Mouse (Mus musculus) liver, postnatal 0 days (tissue): ENCODE results near the gene Gns. TPM values are rescaled to one million over a fixed set of nuclear protein-coding genes. Genes with fewer than 3 reads are reported as not detected.
A peak's percentile ranks its signal among the peaks of the same experiment; 100 is the strongest.

ENCODE experiments used
- ATAC-seq: fragments of 200-750 bp; cut with Nextera tagmentation; 2 replicates; pipeline ENCODE4 v1.8.0; 2017; ENCODE audit warnings: mild to moderate bottlenecking, moderate library complexity
- DNase-seq: peaks from one replicate; pipeline ENCODE4 v3.0.0-alpha.2; 2016
- H3K27ac ChIP-seq: fragments of 300-500 bp; sonication (generic); 2 replicates; pipeline ENCODE4 v1.5.1; 2014; ENCODE audit warnings: antibody characterized with exemption, moderate library complexity, mild to moderate bottlenecking, low read depth
- H3K27me3 ChIP-seq: fragments of 300-500 bp; sonication (generic); 2 replicates; pipeline ENCODE4 v1.6.1; 2014; ENCODE audit warnings: low read length, control low read depth, mixed read lengths; ENCODE audit not compliant: insufficient read depth
- H3K36me3 ChIP-seq: fragments of 300-500 bp; sonication (generic); replicated peaks from 2 replicates; pipeline ENCODE4 v1.6.1; 2014; ENCODE audit warnings: mild to moderate bottlenecking, control low read depth, low read length, moderate library complexity, mixed read lengths; ENCODE audit not compliant: insufficient read depth
- H3K4me1 ChIP-seq: fragments of 300-500 bp; sonication (generic); 2 replicates; pipeline ENCODE4 v1.6.1; 2014; ENCODE audit warnings: antibody characterized with exemption, mild to moderate bottlenecking, control low read depth; ENCODE audit not compliant: insufficient read depth
- H3K4me2 ChIP-seq: fragments of 300-500 bp; sonication (generic); 2 replicates; pipeline ENCODE4 v1.6.1; 2014; ENCODE audit warnings: low read depth, mild to moderate bottlenecking, low read length, moderate library complexity, mixed read lengths
- H3K4me3 ChIP-seq: fragments of 300-500 bp; sonication (generic); 2 replicates; pipeline ENCODE4 v1.5.1; 2014; ENCODE audit warnings: low read depth, low read length
- H3K9ac ChIP-seq: fragments of 300-500 bp; sonication (generic); replicated peaks from 2 replicates; pipeline ENCODE4 v1.6.1; 2014; ENCODE audit warnings: mild to moderate bottlenecking, moderate library complexity
- H3K9me3 ChIP-seq: fragments of 300-500 bp; sonication (generic); 2 replicates; pipeline ENCODE4 v1.6.1; 2016; ENCODE audit warnings: mild to moderate bottlenecking, control low read depth, low read length, mixed read lengths
- CTCF ChIP-seq: sonication (generic); IDR thresholded peaks from 2 replicates; pipeline ENCODE4 v1.5.1; 2016; ENCODE audit warnings: antibody characterized with exemption, low read depth
- EP300 ChIP-seq: IDR thresholded peaks from 2 replicates; pipeline ENCODE4 v1.6.1; 2016; ENCODE audit warnings: antibody characterized with exemption, low read depth, mild to moderate bottlenecking
- WGBS: fragments of 180-500 bp; shearing (Covaris S2); extraction: QIAGEN DNeasy Blood & Tissue Kit; methylation state at CpG from one replicate; pipeline ENCODE4 v1.1.7; 2014; ENCODE audit not compliant: insufficient replicate concordance; 5-methylcytosine and 5-hydroxymethylcytosine counted together
- polyA plus RNA-seq: library from polyadenylated mRNA; unstranded; fragments of >200 nt; fragmentation: Nextera tagmentation; extraction: Ambion mirVana; gene quantifications from 2 replicates; pipeline ENCODE4 v1.2.1, GENCODE M21; 2015

The Gns gene
- polyA plus RNA-seq, 1 experiment from 2014 or later: 27.7 TPM

DNA sequence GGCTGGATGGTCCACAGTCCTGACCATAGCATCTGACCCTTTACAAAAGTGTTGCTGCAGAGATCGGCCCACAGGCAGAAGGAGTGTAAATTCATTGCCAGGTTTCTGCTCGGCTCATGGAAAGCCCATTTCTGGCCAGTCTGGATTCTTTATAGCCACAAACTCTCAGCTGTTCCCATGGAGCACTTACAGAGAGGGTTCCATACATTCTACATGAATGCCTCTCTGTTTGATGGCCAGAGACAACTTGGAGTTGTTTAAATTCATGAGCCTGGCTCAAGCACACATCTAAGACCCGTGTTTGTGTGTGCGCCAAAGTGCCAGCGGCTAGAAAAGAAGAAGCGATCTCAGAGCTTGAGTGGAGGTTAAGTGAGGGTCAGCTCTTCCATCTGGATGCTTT lies 29.4 kb downstream of the Gns start:
- H3K4me2 ChIP-seq: no peak overlapping the region
- WGBS: 88% methylated on average over 6 of the region's 6 CpGs
- H3K4me3 ChIP-seq: no peak overlapping the region
- H3K9ac ChIP-seq: no peak overlapping the region
- H3K36me3 ChIP-seq: peaks cover 61% of the 10 kb centered on the region
- no peaks in the 10 kb centered on the region for H3K27me3 ChIP-seq
- DNase-seq (no peak), ATAC-seq (no peak)
- no peaks in the 10 kb centered on the region for H3K4me1 ChIP-seq
- H3K9me3 ChIP-seq: no peaks in the 10 kb centered on the region
- TF ChIP-seq CTCF (no peak), EP300 (no peak)
- H3K27ac ChIP-seq: no peak overlapping the region

- DNase-seq (no peak), ATAC-seq (no peak)
- H3K9ac ChIP-seq: no peak overlapping the region
- 84% methylated on average over 18 of the region's 18 CpGs for WGBS
- H3K27me3 ChIP-seq: no peaks in the 10 kb centered on the region
- H3K9me3 ChIP-seq: no peaks in the 10 kb centered on the region
- peaks cover 55% of the 10 kb centered on the region for H3K36me3 ChIP-seq
- no peaks in the 10 kb centered on the region for H3K4me1 ChIP-seq
- no peak overlapping the region for H3K27ac ChIP-seq
- TF ChIP-seq CTCF: no peak
- no peak for TF ChIP-seq EP300
- H3K4me3 ChIP-seq: no peak overlapping the region
- H3K4me2 ChIP-seq: no peak overlapping the region
Measured at GRCm38 (mm10) chr10:121394789-121395325, 30.0 kb downstream of the Gns start.

DNA sequence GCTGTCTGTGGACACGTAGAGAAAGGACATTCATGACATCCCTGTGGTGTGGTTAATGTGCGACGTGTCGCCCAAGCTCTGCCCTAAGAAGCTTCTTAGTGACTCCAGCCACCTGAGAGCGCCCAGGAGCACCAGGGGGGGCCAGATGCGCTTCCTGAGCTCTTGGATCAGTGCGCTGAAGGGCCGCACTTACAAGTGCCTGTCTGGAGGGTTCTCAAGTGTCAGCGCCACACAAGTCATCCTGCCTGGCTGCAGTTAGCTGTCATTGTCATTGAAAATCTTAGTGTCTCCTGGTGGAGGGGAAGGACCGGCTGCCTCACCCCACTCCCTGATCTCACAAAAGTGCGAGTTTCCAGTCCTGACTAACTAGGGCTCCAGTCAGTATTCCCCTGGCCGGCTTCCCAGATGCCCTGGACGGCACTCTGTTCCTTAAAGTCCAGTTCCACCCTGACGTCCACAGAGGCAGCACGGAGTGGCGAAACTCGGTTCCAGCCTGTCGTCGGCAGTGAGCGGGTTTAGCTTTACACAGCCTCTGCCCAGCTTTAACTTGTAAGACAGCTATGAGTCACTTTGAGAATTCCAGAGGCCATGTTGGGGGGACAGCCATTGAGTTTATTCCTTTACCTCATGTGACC lies 30.8 kb downstream of the Gns start:
- no peak for DNase-seq

GRCm38 (mm10) chr10:121398599-121398998 lies 33.7 kb downstream of the Gns start:
- H3K36me3 ChIP-seq: peaks cover 27% of the 10 kb centered on the region
- H3K9me3 ChIP-seq: no peaks in the 10 kb centered on the region
- no peaks in the 10 kb centered on the region for H3K4me1 ChIP-seq
- ATAC-seq (no peak), DNase-seq (no peak)
- 81% methylated on average over 7 of the region's 7 CpGs for WGBS
- no peak overlapping the region for H3K4me2 ChIP-seq
- H3K4me3 ChIP-seq: no peak overlapping the region
- no peak overlapping the region for H3K9ac ChIP-seq
- TF ChIP-seq EP300 (no peak), CTCF (no peak)
- no peak overlapping the region for H3K27ac ChIP-seq
- no peaks in the 10 kb centered on the region for H3K27me3 ChIP-seq

More for the DNA sequence above, 30.8 kb downstream of the Gns start:
- Histone ChIP-seq H3K36me3 (peaks cover 51% of the 10 kb centered on the region), H3K27me3 (no peaks in the 10 kb centered on the region), H3K9ac (no peak overlapping the region), H3K9me3 (no peaks in the 10 kb centered on the region), H3K4me2 (no peak overlapping the region), H3K4me3 (no peak overlapping the region), H3K4me1 (no peaks in the 10 kb centered on the region), H3K27ac (no peak overlapping the region)
- TF ChIP-seq CTCF: no peak
- no peak for TF ChIP-seq EP300
- ATAC-seq: no peak
- WGBS: 88% methylated on average over 20 of the region's 20 CpGs

- TF ChIP-seq EP300 (no peak), CTCF (no peak)
- no peaks in the 10 kb centered on the region for H3K4me1 ChIP-seq
- H3K27me3 ChIP-seq: no peaks in the 10 kb centered on the region
- no peak overlapping the region for H3K9ac ChIP-seq
- H3K4me2 ChIP-seq: no peak overlapping the region
- no peak overlapping the region for H3K4me3 ChIP-seq
- H3K27ac ChIP-seq: no peak overlapping the region
- H3K36me3 ChIP-seq: peaks cover 6% of the 10 kb centered on the region; the same call in 1 of the 2 replicates
- no peak for DNase-seq
- peak; percentile 17; the same call in 1 of the 2 replicates for ATAC-seq
- no peaks in the 10 kb centered on the region for H3K9me3 ChIP-seq
- WGBS: 65% methylated on average over 7 of the region's 7 CpGs
Measured at GRCm38 (mm10) chr10:121401005-121401404, 36.1 kb downstream of the Gns start.

GRCm38 (mm10) chr10:121403104-121403503 lies 38.2 kb downstream of the Gns start:
- Histone ChIP-seq H3K9me3 (no peaks in the 10 kb centered on the region), H3K27ac (no peak overlapping the region), H3K36me3 (no peaks in the 10 kb centered on the region), H3K4me1 (no peaks in the 10 kb centered on the region), H3K9ac (no peak overlapping the region), H3K4me3 (no peak overlapping the region), H3K4me2 (no peak overlapping the region), H3K27me3 (no peaks in the 10 kb centered on the region)
- DNase-seq (no peak), ATAC-seq (no peak)
- WGBS: 81% methylated on average over 9 of the region's 9 CpGs
- no peak for TF ChIP-seq CTCF
- TF ChIP-seq EP300: no peak
